Mouse (Mus musculus) liver, adult 2 months (tissue): ENCODE measurements around the gene Pla2g12b.

ENCODE experiments used
- CTCF ChIP-seq: fragments of 200-500 bp; IDR thresholded peaks from 2 replicates; pipeline ENCODE4 v1.5.1; 2011; ENCODE audit warnings: low read depth, low read length, control low read depth
- POLR2A ChIP-seq: fragments of 200-500 bp; IDR thresholded peaks from 2 replicates; pipeline ENCODE4 v1.6.1; 2011; ENCODE audit warnings: low read length, control low read depth; ENCODE audit not compliant: insufficient read depth; ENCODE audit errors: extremely low read depth

DNA sequence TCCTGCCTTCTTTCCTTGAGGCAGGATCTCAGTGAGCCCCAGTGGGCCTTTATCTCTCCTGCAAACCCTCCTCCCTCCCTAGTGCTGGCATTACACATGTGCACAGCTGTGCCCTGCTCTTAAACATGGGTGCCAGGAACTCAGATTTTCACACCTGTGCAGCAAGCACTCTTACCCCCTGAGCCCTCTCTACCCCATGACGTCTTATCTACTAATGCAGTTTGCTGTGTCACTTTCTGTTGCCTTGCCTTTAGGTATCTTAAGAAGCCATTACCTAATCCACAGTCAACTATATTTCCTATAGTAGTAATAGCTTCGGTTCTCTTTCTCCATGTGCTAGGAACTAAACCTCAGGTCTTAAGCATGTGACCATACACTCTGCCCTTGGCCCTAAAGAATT is 40.3 kb upstream of the Pla2g12b start:
- TF ChIP-seq POLR2A (no peak), CTCF (no peak)
